Mouse (Mus musculus): ENCODE results near the gene Rab31. TPM values are rescaled to one million over a fixed set of nuclear protein-coding genes. Genes with fewer than 3 reads are reported as not detected.

Rab31 gene
- total RNA-seq, 1 experiment: 22.8 TPM

DNA sequence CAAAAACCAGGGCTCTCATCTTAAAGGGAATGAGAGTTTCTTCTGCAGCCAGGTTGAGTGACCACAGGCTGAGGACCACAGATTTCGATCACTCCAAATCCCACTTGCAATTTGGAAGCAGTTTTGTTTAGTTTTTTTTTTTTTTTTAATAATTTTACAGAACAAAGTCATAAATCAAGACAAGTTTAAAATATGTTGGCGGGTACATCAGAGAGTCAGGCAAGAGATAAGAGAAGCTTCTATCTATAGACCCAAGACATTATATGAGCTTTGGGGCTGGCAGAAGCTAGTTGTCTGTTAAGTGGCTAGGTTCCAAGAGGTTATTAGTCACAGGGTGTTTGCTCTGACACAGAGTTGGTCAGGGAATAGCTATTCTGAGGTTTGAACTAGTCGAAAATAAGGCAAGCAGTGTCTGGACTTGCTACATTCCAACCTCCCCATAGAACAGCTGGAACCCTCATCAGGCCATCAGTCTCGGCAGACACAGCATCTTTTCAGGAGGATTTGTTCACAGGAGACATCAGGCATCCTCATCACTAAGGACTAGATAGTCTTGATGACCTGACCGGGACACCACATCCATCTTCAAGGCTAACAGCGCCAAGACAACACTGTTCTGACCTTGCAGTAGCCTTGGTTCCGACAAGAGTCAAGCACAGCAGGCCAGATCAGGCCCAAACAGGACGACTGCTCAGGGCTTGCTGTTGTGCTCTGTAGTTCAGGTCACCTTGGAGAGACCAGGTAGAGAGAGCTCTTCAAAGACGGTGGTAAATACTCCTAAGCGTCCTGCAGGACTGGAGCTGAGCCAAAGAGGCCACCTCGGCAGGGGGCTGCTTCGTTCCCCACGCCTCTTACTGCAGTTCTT is 68.8 kb downstream of the Rab31 start:
- Histone ChIP-seq H3K36me3 (ENCODE audit: control insufficient read depth, insufficient read depth, low read length, poor library complexity, severe bottlenecking) (no peaks in the 10 kb centered on the region), H3K9me3 (ENCODE audit: control insufficient read depth, insufficient read depth, low read depth, low read length) (no peaks in the 10 kb centered on the region), H3K4me3 (ENCODE audit: insufficient read depth in 1 of 2, low read depth in 1 of 2, low read length in 2 of 2, poor library complexity in 1 of 2, severe bottlenecking in 1 of 2) (no peak overlapping the region), H3K4me1 (ENCODE audit: control insufficient read depth in 2 of 2, insufficient read depth in 2 of 2, low read length in 2 of 2, poor library complexity in 1 of 2) (peaks cover 4 to 7% of the 10 kb centered on the region in 2 experiments; a peak in 2 of 4 replicates), H3K9ac (ENCODE audit: insufficient read depth, low read depth, low read length, poor library complexity, severe bottlenecking) (no peak overlapping the region), H3K27ac (ENCODE audit: insufficient read depth, low read depth, low read length, poor library complexity, severe bottlenecking) (no peak overlapping the region)
- in situ Hi-C loops (cut with MboI; ENCODE audit: low sequenced_read_pairs in 2 of 2, unreplicated experiment in 2 of 2): no loop called here
- TF ChIP-seq MAFK (IDR thresholded peaks at IDR 0.05; ENCODE audit: insufficient read depth, low read depth, low read length): no peak
- TF ChIP-seq CHD2 (IDR thresholded peaks at IDR 0.05; ENCODE audit: low read depth, low read length): no peak
- no peak for DNase-seq (ENCODE audit: low read depth, low spot score)

GRCm38 (mm10) chr17:65701797-65702566 is 70.6 kb downstream of the Rab31 start:
- peaks cover 2% of the 10 kb centered on the region; the same call in 1 of the 2 replicates for H3K36me3 ChIP-seq (ENCODE audit: control insufficient read depth, insufficient read depth, low read length, poor library complexity, severe bottlenecking)
- H3K4me1 ChIP-seq (ENCODE audit: control insufficient read depth in 2 of 2, insufficient read depth in 2 of 2, low read length in 2 of 2, poor library complexity in 1 of 2): peaks cover 4 to 7% of the 10 kb centered on the region in 2 experiments; a peak in 2 of 4 replicates
- no peaks in the 10 kb centered on the region for H3K9me3 ChIP-seq (ENCODE audit: control insufficient read depth, insufficient read depth, low read depth, low read length)
- peak overlapping the region in 1 of 2 experiments; percentile 12; a peak in 2 of 4 replicates for H3K4me3 ChIP-seq (ENCODE audit: insufficient read depth in 1 of 2, low read depth in 1 of 2, low read length in 2 of 2, poor library complexity in 1 of 2, severe bottlenecking in 1 of 2)
- TF ChIP-seq MAFK (IDR thresholded peaks at IDR 0.05; ENCODE audit: insufficient read depth, low read depth, low read length) (no peak), ZNF384 (IDR thresholded peaks at IDR 0.05; ENCODE audit: low read depth, low read length) (no peak), CHD2 (IDR thresholded peaks at IDR 0.05; ENCODE audit: low read depth, low read length) (peak; percentile 77)
- in situ Hi-C loops (cut with MboI; ENCODE audit: low sequenced_read_pairs in 2 of 2, unreplicated experiment in 2 of 2): no loop called here
- peak overlapping the region; percentile 67; the same call in 1 of the 2 replicates for H3K27ac ChIP-seq (ENCODE audit: insufficient read depth, low read depth, low read length, poor library complexity, severe bottlenecking)
- no peak overlapping the region; the same call in 1 of the 2 replicates for H3K9ac ChIP-seq (ENCODE audit: insufficient read depth, low read depth, low read length, poor library complexity, severe bottlenecking)
- DNase-seq (ENCODE audit: low read depth, low spot score): peak; percentile 78

DNA sequence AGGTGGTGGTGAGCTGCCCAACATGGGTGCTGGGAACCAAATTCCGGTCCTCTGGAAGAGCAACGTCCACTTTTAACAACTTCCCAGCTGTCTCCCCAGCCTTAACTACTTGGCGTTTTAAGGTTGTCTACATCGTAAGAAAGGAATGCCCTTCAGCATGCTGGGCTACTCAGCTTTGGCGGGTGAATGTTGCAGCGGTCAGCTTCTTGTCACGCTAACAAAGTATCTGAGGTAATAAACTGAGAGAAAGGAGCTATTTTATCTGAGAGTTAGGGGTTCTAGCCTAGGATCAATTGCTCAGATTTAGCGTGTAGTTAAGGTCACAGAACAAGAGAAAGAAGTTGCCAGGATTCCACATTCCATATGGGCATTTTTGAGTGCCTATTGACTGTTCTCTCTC is 71.2 kb downstream of the Rab31 start:
- peaks cover 2% of the 10 kb centered on the region; the same call in 1 of the 2 replicates for H3K36me3 ChIP-seq (ENCODE audit: control insufficient read depth, insufficient read depth, low read length, poor library complexity, severe bottlenecking)
- TF ChIP-seq MAFK (IDR thresholded peaks at IDR 0.05; ENCODE audit: insufficient read depth, low read depth, low read length) (no peak), CHD2 (IDR thresholded peaks at IDR 0.05; ENCODE audit: low read depth, low read length) (no peak), ZNF384 (IDR thresholded peaks at IDR 0.05; ENCODE audit: low read depth, low read length) (no peak), HCFC1 (IDR thresholded peaks at IDR 0.05; ENCODE audit: borderline replicate concordance, insufficient read depth, low read length) (no peak), ZC3H11A (IDR thresholded peaks at IDR 0.05; ENCODE audit: borderline replicate concordance, low read depth, low read length) (no peak)
- no peak for DNase-seq (ENCODE audit: low read depth, low spot score)
- no peak overlapping the region for H3K9ac ChIP-seq (ENCODE audit: insufficient read depth, low read depth, low read length, poor library complexity, severe bottlenecking)
- no peak overlapping the region for H3K4me3 ChIP-seq (ENCODE audit: insufficient read depth in 1 of 2, low read depth in 1 of 2, low read length in 2 of 2, poor library complexity in 1 of 2, severe bottlenecking in 1 of 2)
- H3K9me3 ChIP-seq (ENCODE audit: control insufficient read depth, insufficient read depth, low read depth, low read length): no peaks in the 10 kb centered on the region
- H3K27ac ChIP-seq (ENCODE audit: insufficient read depth, low read depth, low read length, poor library complexity, severe bottlenecking): no peak overlapping the region
- peaks cover 4 to 7% of the 10 kb centered on the region in 2 experiments; a peak in 2 of 4 replicates for H3K4me1 ChIP-seq (ENCODE audit: control insufficient read depth in 2 of 2, insufficient read depth in 2 of 2, low read length in 2 of 2, poor library complexity in 1 of 2)
- in situ Hi-C loops (cut with MboI; ENCODE audit: low sequenced_read_pairs in 2 of 2, unreplicated experiment in 2 of 2): no loop called here

DNA sequence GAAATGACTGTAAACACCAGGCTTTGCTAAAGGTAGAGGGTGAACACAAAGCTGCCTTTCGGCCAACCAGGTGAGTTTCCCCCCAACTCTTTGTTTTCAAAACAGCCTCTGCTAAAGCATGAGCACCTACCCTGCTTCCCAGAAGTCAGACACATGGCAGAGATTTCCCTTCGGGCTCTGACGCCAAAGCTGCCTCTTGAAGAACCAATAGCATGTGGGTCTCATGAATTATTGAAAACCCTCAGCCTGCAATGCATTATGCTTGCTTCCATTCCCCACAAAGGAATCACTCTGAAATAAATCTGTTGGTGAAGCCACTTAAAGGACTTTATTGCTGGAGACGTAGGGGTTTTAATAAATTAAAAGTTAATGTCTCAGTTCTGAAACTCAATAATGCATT is 72.5 kb downstream of the Rab31 start:
- Histone ChIP-seq H3K36me3 (ENCODE audit: control insufficient read depth, insufficient read depth, low read length, poor library complexity, severe bottlenecking) (peaks cover 2% of the 10 kb centered on the region; the same call in 1 of the 2 replicates), H3K4me3 (ENCODE audit: insufficient read depth in 1 of 2, low read depth in 1 of 2, low read length in 2 of 2, poor library complexity in 1 of 2, severe bottlenecking in 1 of 2) (no peak overlapping the region), H3K4me1 (ENCODE audit: control insufficient read depth in 2 of 2, insufficient read depth in 2 of 2, low read length in 2 of 2, poor library complexity in 1 of 2) (peaks cover 4 to 7% of the 10 kb centered on the region in 2 experiments; a peak in 2 of 4 replicates), H3K9me3 (ENCODE audit: control insufficient read depth, insufficient read depth, low read depth, low read length) (no peaks in the 10 kb centered on the region), H3K27ac (ENCODE audit: insufficient read depth, low read depth, low read length, poor library complexity, severe bottlenecking) (no peak overlapping the region), H3K9ac (ENCODE audit: insufficient read depth, low read depth, low read length, poor library complexity, severe bottlenecking) (no peak overlapping the region)
- in situ Hi-C loops (cut with MboI; ENCODE audit: low sequenced_read_pairs in 2 of 2, unreplicated experiment in 2 of 2): no loop called here
- DNase-seq (ENCODE audit: low read depth, low spot score): no peak
- TF ChIP-seq CHD2 (IDR thresholded peaks at IDR 0.05; ENCODE audit: low read depth, low read length) (no peak), ZC3H11A (IDR thresholded peaks at IDR 0.05; ENCODE audit: borderline replicate concordance, low read depth, low read length) (no peak), HCFC1 (IDR thresholded peaks at IDR 0.05; ENCODE audit: borderline replicate concordance, insufficient read depth, low read length) (no peak), MAFK (IDR thresholded peaks at IDR 0.05; ENCODE audit: insufficient read depth, low read depth, low read length) (no peak), ZNF384 (IDR thresholded peaks at IDR 0.05; ENCODE audit: low read depth, low read length) (no peak)

All from ES-E14 (cell line).